In genomic region chr9:123496665-123497064, GRCm38 (mm10) we compare ENCODE assay signal across 8 mouse cellular contexts. TPM values are rescaled to one million over a fixed set of nuclear protein-coding genes. Genes with fewer than 3 reads are reported as not detected.
A peak's percentile ranks its signal among the peaks of the same experiment; 100 is the strongest.
DNase-seq lines count a peak whose midpoint lies in the region; ATAC-seq and TF ChIP-seq lines count a peak whose summit lies in the region.

No protein-coding gene starts in this region.

- peaks cover 11% of the 10 kb centered on the region for H3K4me1 ChIP-seq in neural tube, embryonic 15.5 days
- peaks cover 19% of the 10 kb centered on the region for H3K4me1 ChIP-seq in limb, embryonic 10.5 days
- peaks cover 14% of the 10 kb centered on the region for H3K4me1 ChIP-seq in stomach, postnatal 0 days (replicated peaks; ENCODE audit: control insufficient read depth, insufficient read depth)

- H3K9me3 ChIP-seq in neural tube, embryonic 15.5 days (replicated peaks): no peaks in the 10 kb centered on the region
- H3K9me3 ChIP-seq in limb, embryonic 10.5 days (replicated peaks): no peaks in the 10 kb centered on the region
- no peaks in the 10 kb centered on the region for H3K9me3 ChIP-seq in stomach, postnatal 0 days (ENCODE audit: control insufficient read depth, low read length)

- no peaks in the 10 kb centered on the region for H3K27me3 ChIP-seq in neural tube, embryonic 15.5 days (replicated peaks)
- no peaks in the 10 kb centered on the region for H3K27me3 ChIP-seq in limb, embryonic 10.5 days (ENCODE audit: low read depth, poor library complexity, severe bottlenecking)
- no peaks in the 10 kb centered on the region for H3K27me3 ChIP-seq in stomach, postnatal 0 days (ENCODE audit: control insufficient read depth, insufficient read depth, low read length)

- TF ChIP-seq CTCF in gastrocnemius, adult 2 months (IDR thresholded peaks at IDR 0.05): no peak
- TF ChIP-seq CTCF in stomach, postnatal 0 days (IDR thresholded peaks at IDR 0.05; ENCODE audit: low read depth): no peak

- peak; percentile 73 for DNase-seq in gastrocnemius, adult 2 months
- no peak for DNase-seq in gastrocnemius, adult 18-20 months (ENCODE audit: low spot score)
- no peak for DNase-seq in neural tube, embryonic 10.5 days (ENCODE audit: extremely low spot score, low spot score)
- DNase-seq in limb, embryonic 10.5 days (ENCODE audit: low spot score): peak; percentile 59
- DNase-seq in stomach, postnatal 0 days (ENCODE audit: low spot score): peak; percentile 86
- no peak for DNase-seq in right cerebral cortex, postnatal 4 days

- WGBS in neural tube, embryonic 15.5 days: 29% methylated on average over 13 of the region's 13 CpGs
- WGBS in limb, embryonic 10.5 days: 5% methylated on average over 13 of the region's 13 CpGs
- 24% methylated on average over 13 of the region's 13 CpGs for WGBS in stomach, postnatal 0 days

- no peak for ATAC-seq in neural tube, embryonic 15.5 days (ENCODE audit: low FRiP score)
- peak; percentile 80 for ATAC-seq in stomach, postnatal 0 days (ENCODE audit: low FRiP score, low TSS enrichment)
- ATAC-seq in frontal cortex, adult (ENCODE audit: low TSS enrichment): no peak

- H3K36me3 ChIP-seq in neural tube, embryonic 15.5 days: no peaks in the 10 kb centered on the region
- H3K36me3 ChIP-seq in limb, embryonic 10.5 days: peaks cover 30% of the 10 kb centered on the region
- H3K36me3 ChIP-seq in stomach, postnatal 0 days (ENCODE audit: control insufficient read depth, insufficient read depth, low read length): 0 out of 2 replicates have a peak, but pooled peaks cover 2% of the 10 kb centered on the region

- H3K4me2 ChIP-seq in neural tube, embryonic 15.5 days: peak overlapping the region; percentile 40
- no peak overlapping the region; the same call in 1 of the 2 replicates for H3K4me2 ChIP-seq in stomach, postnatal 0 days (replicated peaks; ENCODE audit: low read depth)

- TF ChIP-seq EP300 in stomach, postnatal 0 days (optimal IDR thresholded peaks at IDR 0.05): no peak

- peak overlapping the region; percentile 52 for H3K4me3 ChIP-seq in gastrocnemius, adult 2 months
- no peak overlapping the region for H3K4me3 ChIP-seq in neural tube, embryonic 15.5 days (replicated peaks)
- peak overlapping the region; percentile 21; the same call in 1 of the 2 replicates for H3K4me3 ChIP-seq in limb, embryonic 10.5 days
- no peak overlapping the region for H3K4me3 ChIP-seq in stomach, postnatal 0 days (ENCODE audit: low read depth, low read length)

- intact Hi-C loops in gastrocnemius, adult 2 months (cut with DNase I): no loop called here

- H3K27ac ChIP-seq in gastrocnemius, adult 2 months: peak overlapping the region; percentile 81
- no peak overlapping the region for H3K27ac ChIP-seq in neural tube, embryonic 15.5 days (replicated peaks)
- H3K27ac ChIP-seq in limb, embryonic 10.5 days: no peak overlapping the region
- H3K27ac ChIP-seq in stomach, postnatal 0 days (replicated peaks): no peak overlapping the region; the same call in 1 of the 2 replicates

- H3K9ac ChIP-seq in neural tube, embryonic 15.5 days (replicated peaks): no peak overlapping the region
- no peak overlapping the region for H3K9ac ChIP-seq in stomach, postnatal 0 days (ENCODE audit: low read length)

RNA-seq across cellular contexts. Expression of gene Limd1, which starts 18.2 kb away (rescaled TPM):
- total RNA-seq in gastrocnemius, adult 2 months (2021): 10 to 100 TPM; 31.5 to 41.1 TPM
- total RNA-seq in gastrocnemius, adult 18-20 months (2021): 10 to 100 TPM; 31.3 to 37.1 TPM
- 10.9 and 20.3 TPM in 2 replicates for polyA plus RNA-seq in neural tube, embryonic 15.5 days (2015; fragmentation: Nextera tagmentation; extraction: Ambion mirVana)
- polyA plus RNA-seq in limb, embryonic 10.5 days (2016; fragmentation: Nextera tagmentation; extraction: Ambion mirVana): 55.2 and 55.8 TPM in 2 replicates
- polyA plus RNA-seq in stomach, postnatal 0 days (2015; fragmentation: Nextera tagmentation; extraction: Ambion mirVana): 22.2 and 23.2 TPM in 2 replicates

RNA-seq across cellular contexts. Expression of gene Sacm1l, which starts 32.9 kb away (rescaled TPM):
- total RNA-seq in gastrocnemius, adult 2 months (2021): 10 to 100 TPM; 19.8 to 22.9 TPM
- total RNA-seq in gastrocnemius, adult 18-20 months (2021): 10 to 100 TPM; 18.2 to 22.7 TPM
- polyA plus RNA-seq in neural tube, embryonic 15.5 days (2015; fragmentation: Nextera tagmentation; extraction: Ambion mirVana): 57.4 and 59.3 TPM in 2 replicates
- 39.9 and 45.3 TPM in 2 replicates for polyA plus RNA-seq in limb, embryonic 10.5 days (2016; fragmentation: Nextera tagmentation; extraction: Ambion mirVana)
- polyA plus RNA-seq in stomach, postnatal 0 days (2015; fragmentation: Nextera tagmentation; extraction: Ambion mirVana): 33.6 TPM in 2 replicates

Comparison
In these comparisons a context has a peak if more than half of its experiments do, and no peak if none do; other contexts are left out.
1. DNase-seq: peak in gastrocnemius, adult 2 months (single experiment), limb, embryonic 10.5 days (single experiment) and stomach, postnatal 0 days (single experiment); none in gastrocnemius, adult 18-20 months (single experiment), neural tube, embryonic 10.5 days (single experiment) and right cerebral cortex, postnatal 4 days (single experiment).
2. H3K4me3 ChIP-seq: peak in gastrocnemius, adult 2 months (single experiment) and limb, embryonic 10.5 days (single experiment); none in neural tube, embryonic 15.5 days (single experiment) and stomach, postnatal 0 days (single experiment).